Mouse (Mus musculus) CH12.LX (cell line): ENCODE measurements around the gene Cyp2d11. TPM values are rescaled to one million over a fixed set of nuclear protein-coding genes. Genes with fewer than 3 reads are reported as not detected.
"Not testable (repeated sequence)": the region's sequence is repeated elsewhere in the genome, so short reads cannot be mapped to it uniquely, and the experiment has no call there.

Experiments
- DNase-seq: peaks from one replicate; pipeline ENCODE4 v3.0.0-alpha.2; 2013; ENCODE audit errors: extremely low read depth
- H3K27ac ChIP-seq: 2 replicates; pipeline ENCODE4 v1.5.1; 2012; ENCODE audit warnings: low read depth, mild to moderate bottlenecking, control low read depth, moderate library complexity; ENCODE audit not compliant: insufficient read depth
- H3K27me3 ChIP-seq: replicated peaks from 2 replicates; pipeline ENCODE3; 2012; ENCODE audit warnings: inconsistent platforms
- H3K36me3 ChIP-seq, 2 experiments: replicated peaks in 1 of 2; 2 replicates each; pipeline versions ENCODE3 to v1.6.1; 2012; ENCODE audit warnings: inconsistent platforms in 1 of 2, low read length in 1 of 2, mild to moderate bottlenecking in 1 of 2, mixed read lengths in 1 of 2, moderate library complexity in 1 of 2; ENCODE audit not compliant: control insufficient read depth in 1 of 2, insufficient read depth in 1 of 2
- H3K4me1 ChIP-seq, 2 experiments: 2 replicates each; pipeline ENCODE4 v1.6.1; 2012; ENCODE audit warnings: inconsistent platforms in 1 of 2, moderate library complexity in 1 of 2; ENCODE audit not compliant: insufficient read depth in 2 of 2, control insufficient read depth in 1 of 2
- H3K4me2 ChIP-seq: 2 replicates; pipeline ENCODE4 v1.6.1; 2012; ENCODE audit warnings: low read depth, mild to moderate bottlenecking, control low read depth; ENCODE audit not compliant: poor library complexity, insufficient read depth, severe bottlenecking
- H3K4me3 ChIP-seq, 3 experiments: fragments of 150-350 bp in 1 of 3; sonication (generic) in 1 of 3; replicated peaks in 1 of 3; 2 replicates each; pipeline versions ENCODE3 to v1.5.1; 2011 to 2012; ENCODE audit warnings: low read depth in 2 of 3, low read length in 2 of 3, mild to moderate bottlenecking in 2 of 3, moderate library complexity in 2 of 3, control low read depth in 1 of 3, improper control_type of control experiment in 1 of 3, inconsistent platforms in 1 of 3, mixed read lengths in 1 of 3; ENCODE audit not compliant: poor library complexity in 1 of 3
- H3K79me2 ChIP-seq: replicated peaks from 2 replicates; pipeline ENCODE4 v1.6.1; 2012; ENCODE audit warnings: mild to moderate bottlenecking, moderate library complexity; ENCODE audit not compliant: control insufficient read depth, poor library complexity, insufficient read depth, severe bottlenecking; ENCODE audit errors: extremely low read depth
- H3K9ac ChIP-seq: 2 replicates; pipeline ENCODE4 v1.6.1; 2012; ENCODE audit warnings: low read depth, mild to moderate bottlenecking, control low read depth, moderate library complexity; ENCODE audit not compliant: insufficient read depth
- H3K9me3 ChIP-seq: replicated peaks from 2 replicates; pipeline ENCODE3; 2012; ENCODE audit warnings: low read length, inconsistent platforms, mixed read lengths
- BHLHE40 ChIP-seq: IDR thresholded peaks from 2 replicates; pipeline ENCODE4 v1.6.1; 2011; ENCODE audit warnings: mild to moderate bottlenecking, low read depth, low read length, improper control_type of control experiment
- CHD1 ChIP-seq: IDR thresholded peaks from 2 replicates; pipeline ENCODE4 v1.6.1; 2012; ENCODE audit warnings: low read depth, low read length, improper control_type of control experiment, inconsistent platforms
- E2F4 ChIP-seq: IDR thresholded peaks from 2 replicates; pipeline ENCODE4 v1.6.1; 2011; ENCODE audit warnings: low read depth, low read length, improper control_type of control experiment; ENCODE audit not compliant: insufficient replicate concordance
- ELF1 ChIP-seq: IDR thresholded peaks from 2 replicates; pipeline ENCODE4 v1.6.1; 2014; ENCODE audit warnings: low read depth, mild to moderate bottlenecking, inconsistent platforms, low read length, improper control_type of control experiment
- EP300 ChIP-seq: IDR thresholded peaks from 2 replicates; pipeline ENCODE4 v1.6.1; 2011; ENCODE audit warnings: low read length, improper control_type of control experiment
- ETS1 ChIP-seq: conservative IDR thresholded peaks from 2 replicates; pipeline ENCODE4 v1.6.1; 2012; ENCODE audit warnings: low read depth, mild to moderate bottlenecking, inconsistent platforms, low read length, improper control_type of control experiment, moderate library complexity
- JUN ChIP-seq: IDR thresholded peaks from 2 replicates; pipeline ENCODE4 v1.6.1; 2011; ENCODE audit warnings: low read depth, mild to moderate bottlenecking, low read length, improper control_type of control experiment, moderate library complexity; ENCODE audit not compliant: insufficient read depth
- KAT2A ChIP-seq: IDR thresholded peaks from 2 replicates; pipeline ENCODE4 v1.6.1; 2012; ENCODE audit warnings: low read length, improper control_type of control experiment, inconsistent platforms; ENCODE audit not compliant: insufficient replicate concordance
- MAFK ChIP-seq: IDR thresholded peaks from 2 replicates; pipeline ENCODE4 v1.6.1; 2011; ENCODE audit warnings: low read length, improper control_type of control experiment; ENCODE audit not compliant: insufficient replicate concordance
- MAX ChIP-seq: IDR thresholded peaks from 2 replicates; pipeline ENCODE4 v1.6.1; 2011; ENCODE audit warnings: low read length, improper control_type of control experiment
- MAZ ChIP-seq: IDR thresholded peaks from 2 replicates; pipeline ENCODE4 v1.6.1; 2012; ENCODE audit warnings: low read depth, mild to moderate bottlenecking, inconsistent platforms, low read length, improper control_type of control experiment, moderate library complexity
- MEF2A ChIP-seq: IDR thresholded peaks from 2 replicates; pipeline ENCODE4 v1.6.1; 2014; ENCODE audit warnings: low read depth, mild to moderate bottlenecking, inconsistent platforms, low read length, improper control_type of control experiment, borderline replicate concordance
- MXI1 ChIP-seq: IDR thresholded peaks from 2 replicates; pipeline ENCODE4 v1.6.1; 2011; ENCODE audit warnings: mild to moderate bottlenecking, low read depth, low read length, improper control_type of control experiment
- POLR2AphosphoS2 ChIP-seq: IDR thresholded peaks from 2 replicates; pipeline ENCODE4 v1.6.1; 2011; ENCODE audit warnings: low read depth, low read length, improper control_type of control experiment
- RAD21 ChIP-seq: IDR thresholded peaks from 2 replicates; pipeline ENCODE4 v1.6.1; 2011; ENCODE audit warnings: low read depth, mild to moderate bottlenecking, low read length, improper control_type of control experiment, moderate library complexity
- RCOR1 ChIP-seq: conservative IDR thresholded peaks from 2 replicates; pipeline ENCODE4 v1.6.1; 2012; ENCODE audit warnings: low read depth, mild to moderate bottlenecking, inconsistent platforms, low read length, improper control_type of control experiment
- SMC3 ChIP-seq: IDR thresholded peaks from 2 replicates; pipeline ENCODE4 v1.6.1; 2011; ENCODE audit warnings: low read depth, low read length, improper control_type of control experiment
- TBP ChIP-seq: conservative IDR thresholded peaks from 2 replicates; pipeline ENCODE4 v1.6.1; 2011; ENCODE audit warnings: low read depth, low read length, improper control_type of control experiment
- USF1 ChIP-seq: IDR thresholded peaks from 2 replicates; pipeline ENCODE4 v1.6.1; 2014; ENCODE audit warnings: low read depth, mild to moderate bottlenecking, inconsistent platforms, low read length, improper control_type of control experiment
- ZC3H11A ChIP-seq: IDR thresholded peaks from 2 replicates; pipeline ENCODE4 v1.6.1; 2012; ENCODE audit warnings: low read depth, mild to moderate bottlenecking, inconsistent platforms, low read length, improper control_type of control experiment
- ZKSCAN1 ChIP-seq: IDR thresholded peaks from 2 replicates; pipeline ENCODE4 v1.6.1; 2012; ENCODE audit warnings: low read depth, inconsistent platforms, low read length, improper control_type of control experiment, borderline replicate concordance
- ZMIZ1 ChIP-seq: IDR thresholded peaks from 2 replicates; pipeline ENCODE4 v1.6.1; 2012; ENCODE audit warnings: low read depth, mild to moderate bottlenecking, inconsistent platforms, low read length, improper control_type of control experiment
- dilution Hi-C: fragments of 300-500 bp; cut with MboI; formaldehyde crosslinking; loops from 2 replicates; pipeline ENCODE4 v1.14.3; 2020; ENCODE audit warnings: low sequenced_read_pairs; ENCODE audit not compliant: extremely low pct_unique_long_range_greater_than_20kb, extremely low pct_ligation_motif_present
- in situ Hi-C: fragments of 300-500 bp; cut with MboI; formaldehyde crosslinking; loops from 3 replicates; pipeline ENCODE4 v1.14.3; 2019; ENCODE audit warnings: low sequenced_read_pairs, low pct_ligation_motif_present, low pct_unique_long_range_greater_than_20kb, mixed read lengths
- polyA plus RNA-seq: library from polyadenylated mRNA; unstranded; fragments of >175 nt; gene quantifications from 2 replicates; pipeline ENCODE4 v1.2.1, GENCODE M21; 2012; ENCODE audit warnings: low read depth; ENCODE audit not compliant: insufficient read length
- total RNA-seq, 2 experiments: library from RNA; depleted of rRNA; stranded (reverse); fragments of 300-350 nt in 1 of 2; fragments of >200 nt in 1 of 2; gene quantifications; 2 replicates each; pipeline ENCODE4 v1.2.3; 2012 to 2014

Cyp2d11 gene
- total and polyA plus RNA-seq, 3 experiments, result not detected

DNA sequence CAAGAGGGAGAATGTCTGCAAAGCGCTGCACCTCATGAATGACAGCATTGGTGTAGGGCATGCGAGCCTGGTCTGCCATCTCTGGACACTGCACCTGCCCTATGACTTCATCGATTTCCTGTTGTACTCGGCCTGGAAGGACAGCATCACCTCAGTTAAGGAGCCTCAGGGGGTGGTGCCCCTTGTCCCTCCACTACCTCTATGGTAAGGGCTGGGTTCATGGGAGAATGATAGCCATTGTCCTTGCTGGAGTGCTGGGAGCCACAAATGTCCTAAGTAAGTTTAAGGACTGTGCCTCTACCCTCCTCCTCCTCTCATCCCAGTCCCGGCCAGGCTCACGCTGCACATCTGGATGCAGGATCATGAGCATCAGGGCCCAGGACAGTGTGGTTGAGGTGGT is 21.4 kb downstream of the Cyp2d11 start (continued):
- no peak for TF ChIP-seq MAFK
- no peak for TF ChIP-seq TBP

DNA sequence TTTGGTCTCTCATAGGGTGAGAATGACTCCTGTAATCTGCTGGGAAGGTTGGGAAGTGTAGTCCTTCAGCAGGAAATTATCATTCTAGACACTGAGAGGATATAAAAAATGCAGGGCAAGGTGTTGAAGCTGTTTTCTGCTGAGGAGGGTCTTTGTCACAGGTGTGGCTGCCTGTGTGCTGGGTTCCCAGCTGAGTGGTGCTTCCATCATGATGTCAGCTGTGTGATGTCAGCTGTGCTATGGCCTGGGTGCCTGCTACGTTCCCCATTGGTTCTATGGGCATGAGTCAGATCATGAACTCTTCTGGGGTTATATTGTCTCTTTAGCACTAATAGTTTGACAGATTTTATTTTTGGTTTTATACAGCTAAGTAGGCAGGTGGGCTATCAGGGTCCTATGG is 25.0 kb downstream of the Cyp2d11 start:
- H3K4me2 ChIP-seq, result no peak overlapping the region
- H3K4me3 ChIP-seq, result no peak overlapping the region
- no peaks in the 10 kb centered on the region for H3K9me3 ChIP-seq
- dilution Hi-C loops, result no loop called here
- peaks cover 0 to 8% of the 10 kb centered on the region in 2 experiments; a peak in 2 of 4 replicates for H3K4me1 ChIP-seq
- no peak overlapping the region for H3K9ac ChIP-seq
- H3K36me3 ChIP-seq, result no peaks in the 10 kb centered on the region
- H3K27ac ChIP-seq, result no peak overlapping the region
- TF ChIP-seq RAD21 (no peak), JUN (no peak), MAFK (no peak), KAT2A (no peak), MAZ (no peak), USF1 (no peak), SMC3 (no peak), ZKSCAN1 (no peak), MEF2A (no peak), E2F4 (no peak), MAX (no peak), TBP (no peak), ZC3H11A (no peak), ETS1 (no peak), ELF1 (no peak), ZMIZ1 (no peak), MXI1 (no peak), EP300 (no peak), POLR2AphosphoS2 (no peak), CHD1 (no peak)
- in situ Hi-C loops, result no loop called here
- no peak for DNase-seq
- H3K27me3 ChIP-seq, result peaks cover 34% of the 10 kb centered on the region
- H3K79me2 ChIP-seq, result no peaks in the 10 kb centered on the region

- Histone ChIP-seq H3K4me3 (no peak overlapping the region), H3K36me3 (no peaks in the 10 kb centered on the region), H3K9me3 (no peaks in the 10 kb centered on the region), H3K9ac (no peak overlapping the region), H3K4me1 (peaks cover 0 to 8% of the 10 kb centered on the region in 2 experiments; a peak in 2 of 4 replicates), H3K27ac (no peak overlapping the region), H3K27me3 (peaks cover 26% of the 10 kb centered on the region), H3K4me2 (no peak overlapping the region), H3K79me2 (no peaks in the 10 kb centered on the region)
- DNase-seq, result no peak
- no peak for TF ChIP-seq MEF2A
- TF ChIP-seq RCOR1, result no peak
- TF ChIP-seq ELF1, result no peak
- no peak for TF ChIP-seq BHLHE40
- dilution Hi-C loops, result no loop called here
- in situ Hi-C loops, result no loop called here
Measured at GRCm38 (mm10) chr15:82368146-82368545, 25.7 kb downstream of the Cyp2d11 start.

GRCm38 (mm10) chr15:82364561-82364960 is 29.3 kb downstream of the Cyp2d11 start:
- dilution Hi-C loops, H3K79me2 ChIP-seq, H3K4me1 ChIP-seq, in situ Hi-C loops, H3K9me3 ChIP-seq, H3K9ac ChIP-seq, DNase-seq, H3K4me3 ChIP-seq, H3K27ac ChIP-seq, H3K36me3 ChIP-seq, H3K27me3 ChIP-seq: not testable (repeated sequence)
- H3K4me2 ChIP-seq, result peak overlapping the region; percentile 40; the same call in 1 of the 2 replicates
